Mouse (Mus musculus): ENCODE data around the gene Atp5f1. TPM values are rescaled to one million over a fixed set of nuclear protein-coding genes. Genes with fewer than 3 reads are reported as not detected.

Atp5f1 gene
- total and polyA plus RNA-seq, 3 experiments, result 313 to 344 TPM; not detected in 1

DNA sequence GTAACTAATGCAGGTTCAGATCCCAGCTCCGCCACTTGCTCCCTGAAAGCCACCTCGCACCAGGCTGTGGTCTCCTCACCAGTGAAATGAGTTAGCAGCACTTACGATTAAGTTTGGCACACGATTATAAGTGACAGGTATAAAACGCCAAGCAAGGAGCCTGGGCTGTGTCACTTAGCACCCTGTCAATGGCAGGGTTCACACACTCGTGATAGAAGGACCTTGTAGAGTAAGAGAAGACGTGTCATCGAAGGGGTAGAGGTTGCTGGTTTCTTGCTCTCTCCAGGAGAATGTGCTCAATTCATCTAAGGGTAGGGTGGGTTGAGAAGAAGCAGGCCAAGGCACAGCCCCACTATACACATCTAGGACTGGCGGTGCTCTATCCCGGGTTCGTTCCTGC, 61.0 kb downstream of the Atp5f1 start:
- peaks cover 0 to 19% of the 10 kb centered on the region in 2 experiments; a peak in 2 of 4 replicates for H3K36me3 ChIP-seq (ENCODE audit: control insufficient read depth in 1 of 2, insufficient read depth in 2 of 2, low read length in 2 of 2)
- peaks cover 3 to 32% of the 10 kb centered on the region in 2 experiments for H3K4me1 ChIP-seq (ENCODE audit: control insufficient read depth in 1 of 2, insufficient read depth in 2 of 2, low read length in 2 of 2)
- no peak for TF ChIP-seq USF1 (IDR thresholded peaks at IDR 0.05; ENCODE audit: low read depth, low read length)
- no peak for TF ChIP-seq RCOR1 (IDR thresholded peaks at IDR 0.05; ENCODE audit: low read depth, low read length)
- no peak for TF ChIP-seq CTCF (IDR thresholded peaks at IDR 0.05 in 2 of 3, conservative IDR thresholded peaks at IDR 0.05 in 1 of 3; ENCODE audit: control insufficient read depth in 1 of 3, insufficient read depth in 1 of 3, low read depth in 2 of 3, low read length in 3 of 3, poor library complexity in 1 of 3, severe bottlenecking in 1 of 3)
- no peak for TF ChIP-seq ETS1 (IDR thresholded peaks at IDR 0.05; ENCODE audit: low read depth, low read length)
- TF ChIP-seq MAFK (IDR thresholded peaks at IDR 0.05; ENCODE audit: borderline replicate concordance, low read depth, low read length), result no peak
- TF ChIP-seq POLR2A (IDR thresholded peaks at IDR 0.05; ENCODE audit: control insufficient read depth in 1 of 2, insufficient read depth in 1 of 2, low read depth in 1 of 2, low read length in 2 of 2, poor library complexity in 1 of 2), result no peak
- TF ChIP-seq SIN3A (IDR thresholded peaks at IDR 0.05; ENCODE audit: low read length), result no peak
- TF ChIP-seq GATA1 (IDR thresholded peaks at IDR 0.05; ENCODE audit: low read depth, low read length), result no peak
- TF ChIP-seq POLR2AphosphoS5 (IDR thresholded peaks at IDR 0.05; ENCODE audit: borderline replicate concordance, low read depth, low read length), result no peak
- no peak for TF ChIP-seq POLR2AphosphoS2 (IDR thresholded peaks at IDR 0.05; ENCODE audit: low read length)
- no peak for TF ChIP-seq CHD1 (IDR thresholded peaks at IDR 0.05; ENCODE audit: low read depth, low read length)
- TF ChIP-seq EP300 (IDR thresholded peaks at IDR 0.05; ENCODE audit: low read depth in 1 of 2, low read length in 2 of 2), result no peak
- TF ChIP-seq ELF1 (IDR thresholded peaks at IDR 0.05; ENCODE audit: low read depth, low read length), result no peak
- TF ChIP-seq JUND (IDR thresholded peaks at IDR 0.05; ENCODE audit: low read depth, low read length), result no peak
- no peak for TF ChIP-seq GABPA (IDR thresholded peaks at IDR 0.05; ENCODE audit: low read depth, low read length)
- TF ChIP-seq TCF12 (IDR thresholded peaks at IDR 0.05; ENCODE audit: low read depth, low read length), result no peak
- TF ChIP-seq HCFC1 (IDR thresholded peaks at IDR 0.05; ENCODE audit: low read depth, low read length), result no peak
- no peak for TF ChIP-seq MAX (IDR thresholded peaks at IDR 0.05; ENCODE audit: low read length)
- TF ChIP-seq NRF1 (IDR thresholded peaks at IDR 0.05; ENCODE audit: insufficient read depth, low read depth, low read length, poor library complexity, severe bottlenecking), result no peak
- no peaks in the 10 kb centered on the region for H3K79me2 ChIP-seq (ENCODE audit: control insufficient read depth, insufficient read depth, low read length, poor library complexity)
- no peak for DNase-seq (ENCODE audit: low read depth, low spot score)
- H3K9me3 ChIP-seq (replicated peaks; ENCODE audit: insufficient read depth, low read length), result no peaks in the 10 kb centered on the region
- H3K9ac ChIP-seq (ENCODE audit: control insufficient read depth, low read depth, low read length, poor library complexity, severe bottlenecking), result no peak overlapping the region
- no peak overlapping the region for H3K4me3 ChIP-seq (ENCODE audit: control insufficient read depth in 1 of 2, insufficient read depth in 1 of 2, low read depth in 2 of 2, low read length in 2 of 2)
- no peaks in the 10 kb centered on the region for H3K27me3 ChIP-seq (ENCODE audit: control insufficient read depth in 1 of 2, insufficient read depth in 2 of 2, low read length in 2 of 2)
- no peak overlapping the region for H3K27ac ChIP-seq (ENCODE audit: control insufficient read depth, low read depth, low read length)

DNA sequence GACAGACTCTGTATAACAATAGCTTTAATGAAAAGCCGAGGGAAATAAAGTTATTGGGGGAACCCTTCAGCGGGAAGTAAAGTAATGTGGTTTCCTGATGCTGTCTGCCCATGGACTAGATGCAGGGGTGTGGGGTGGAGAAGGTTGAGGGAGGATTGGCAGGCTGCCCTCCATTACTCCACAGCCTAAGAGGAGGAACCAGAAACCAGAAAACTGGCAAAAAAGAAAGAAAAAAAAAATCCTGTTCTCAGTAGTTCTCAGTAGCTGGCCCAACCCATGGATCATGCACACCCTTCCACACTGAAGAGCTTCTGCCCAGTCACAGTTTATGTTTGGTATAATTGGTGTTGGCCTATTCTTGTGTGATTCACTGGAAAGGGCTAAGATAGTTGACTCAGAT, 61.6 kb downstream of the Atp5f1 start:
- H3K27ac ChIP-seq (ENCODE audit: control insufficient read depth, low read depth, low read length), result peak overlapping the region; percentile 17
- TF ChIP-seq MXI1 (IDR thresholded peaks at IDR 0.05; ENCODE audit: low read depth, low read length) (no peak), E2F4 (IDR thresholded peaks at IDR 0.05; ENCODE audit: borderline replicate concordance, low read depth, low read length) (no peak), POLR2AphosphoS2 (IDR thresholded peaks at IDR 0.05; ENCODE audit: low read length) (no peak), EP300 (IDR thresholded peaks at IDR 0.05; ENCODE audit: low read depth in 1 of 2, low read length in 2 of 2) (peak; percentile 26 to 32; a peak in 3 of 4 replicates), ZNF384 (IDR thresholded peaks at IDR 0.05; ENCODE audit: low read depth, low read length) (peak; percentile 80), NRF1 (IDR thresholded peaks at IDR 0.05; ENCODE audit: insufficient read depth, low read depth, low read length, poor library complexity, severe bottlenecking) (no peak), SIN3A (IDR thresholded peaks at IDR 0.05; ENCODE audit: low read length) (peak; percentile 27; the same call in 1 of the 2 replicates), HCFC1 (IDR thresholded peaks at IDR 0.05; ENCODE audit: low read depth, low read length) (no peak), TAL1 (IDR thresholded peaks at IDR 0.05; ENCODE audit: low read length) (no peak), ETS1 (IDR thresholded peaks at IDR 0.05; ENCODE audit: low read depth, low read length) (peak; percentile 21; the same call in 1 of the 2 replicates), SMC3 (IDR thresholded peaks at IDR 0.05; ENCODE audit: low read depth, low read length) (peak; percentile 23), CHD1 (IDR thresholded peaks at IDR 0.05; ENCODE audit: low read depth, low read length) (no peak)
- no peak overlapping the region for H3K4me3 ChIP-seq (ENCODE audit: control insufficient read depth in 1 of 2, insufficient read depth in 1 of 2, low read depth in 2 of 2, low read length in 2 of 2)
- H3K27me3 ChIP-seq (ENCODE audit: control insufficient read depth in 1 of 2, insufficient read depth in 2 of 2, low read length in 2 of 2), result no peaks in the 10 kb centered on the region
- peaks cover 6 to 33% of the 10 kb centered on the region in 2 experiments for H3K4me1 ChIP-seq (ENCODE audit: control insufficient read depth in 1 of 2, insufficient read depth in 2 of 2, low read length in 2 of 2)
- H3K36me3 ChIP-seq (ENCODE audit: control insufficient read depth in 1 of 2, insufficient read depth in 2 of 2, low read length in 2 of 2), result peaks cover 0 to 19% of the 10 kb centered on the region in 2 experiments; a peak in 2 of 4 replicates
- no peaks in the 10 kb centered on the region for H3K9me3 ChIP-seq (replicated peaks; ENCODE audit: insufficient read depth, low read length)
- no peaks in the 10 kb centered on the region for H3K79me2 ChIP-seq (ENCODE audit: control insufficient read depth, insufficient read depth, low read length, poor library complexity)
- 0 out of 2 replicates have a peak overlapping the region, but pooled peaks have one; percentile 13 for H3K9ac ChIP-seq (ENCODE audit: control insufficient read depth, low read depth, low read length, poor library complexity, severe bottlenecking)
- DNase-seq (ENCODE audit: low read depth, low spot score), result peak; percentile 86

Measured in MEL (cell line).